Mouse (Mus musculus) liver, embryonic 14.5 days (tissue): Measurements from ENCODE around the gene Ralgds. TPM values are rescaled to one million over a fixed set of nuclear protein-coding genes. Genes with fewer than 3 reads are reported as not detected.

ENCODE experiments used
- ATAC-seq: fragments of 200-750 bp; cut with Nextera tagmentation; 2 replicates; pipeline ENCODE4 v1.8.0; 2017; ENCODE audit warnings: moderate number of reproducible peaks, mild to moderate bottlenecking, moderate library complexity; ENCODE audit not compliant: insufficient read depth
- DNase-seq, 3 experiments: peaks; one replicate each; pipeline ENCODE4 v3.0.0-alpha.2; 2012 to 2013; ENCODE audit warnings: low read depth in 3 of 3, low spot score in 3 of 3
- H3K27ac ChIP-seq: fragments of 300-500 bp; sonication (generic); 2 replicates; pipeline ENCODE4 v1.5.1; 2014; ENCODE audit warnings: moderate library complexity, mild to moderate bottlenecking, control low read depth, inconsistent platforms
- H3K27me3 ChIP-seq: fragments of 300-500 bp; sonication (generic); 2 replicates; pipeline ENCODE4 v1.6.1; 2014; ENCODE audit warnings: mild to moderate bottlenecking, low read length, moderate library complexity; ENCODE audit not compliant: control insufficient read depth, insufficient read depth
- H3K36me3 ChIP-seq: fragments of 300-500 bp; sonication (generic); replicated peaks from 2 replicates; pipeline ENCODE4 v1.6.1; 2014; ENCODE audit warnings: low read depth; ENCODE audit not compliant: control insufficient read depth, insufficient read depth
- H3K4me1 ChIP-seq, 2 experiments: fragments of 200-500 bp in 1 of 2; fragments of 300-500 bp in 1 of 2; sonication (generic) in 1 of 2; replicated peaks; 2 replicates each; pipeline ENCODE4 v1.6.1; 2012 to 2014; ENCODE audit warnings: antibody characterized with exemption in 1 of 2, inconsistent platforms in 1 of 2, low read length in 1 of 2; ENCODE audit not compliant: control insufficient read depth in 2 of 2, insufficient read depth in 2 of 2
- H3K4me2 ChIP-seq: fragments of 300-500 bp; sonication (generic); 2 replicates; pipeline ENCODE4 v1.6.1; 2014; ENCODE audit warnings: low read depth, mild to moderate bottlenecking, control low read depth, moderate library complexity
- H3K4me3 ChIP-seq, 2 experiments: fragments of 200-500 bp in 1 of 2; fragments of 300-500 bp in 1 of 2; sonication (generic) in 1 of 2; 2 replicates each; pipeline ENCODE4 v1.5.1; 2012 to 2014; ENCODE audit warnings: low read depth in 2 of 2, low read length in 2 of 2, mild to moderate bottlenecking in 2 of 2, control low read depth in 1 of 2, inconsistent platforms in 1 of 2, moderate library complexity in 1 of 2; ENCODE audit not compliant: insufficient read depth in 1 of 2
- H3K9ac ChIP-seq: fragments of 300-500 bp; sonication (generic); replicated peaks from 2 replicates; pipeline ENCODE4 v1.6.1; 2014; ENCODE audit warnings: mild to moderate bottlenecking, control low read depth, moderate library complexity
- H3K9me3 ChIP-seq: fragments of 300-500 bp; sonication (generic); 2 replicates; pipeline ENCODE4 v1.6.1; 2016; ENCODE audit warnings: low read length, mixed read lengths; ENCODE audit not compliant: control insufficient read depth
- CTCF ChIP-seq: IDR thresholded peaks from 2 replicates; pipeline ENCODE4 v1.5.1; 2016; ENCODE audit warnings: antibody characterized with exemption, low read depth, control low read depth
- EP300 ChIP-seq: IDR thresholded peaks from 2 replicates; pipeline ENCODE4 v1.6.1; 2016; ENCODE audit warnings: antibody characterized with exemption, low read depth
- WGBS: fragments of 180-500 bp; shearing (Covaris S2); extraction: QIAGEN DNeasy Blood & Tissue Kit; methylation state at CpG from one replicate; pipeline ENCODE4 v1.1.7; 2014; ENCODE audit not compliant: insufficient replicate concordance; 5-methylcytosine and 5-hydroxymethylcytosine counted together
- polyA plus RNA-seq, 2 experiments: library from polyadenylated mRNA; depleted of rRNA in 1 of 2; stranded (reverse) in 1 of 2; unstranded in 1 of 2; fragments of >200 nt; fragmentation: Nextera tagmentation in 1 of 2; extraction: Ambion mirVana in 1 of 2; gene quantifications; 2 replicates each; pipeline versions ENCODE4 v1.2.1 to v1.2.3; 2012 to 2014

The Ralgds gene
- polyA plus RNA-seq, 2 experiments = 1.5 to 2.1 TPM

GRCm38 (mm10) chr2:28585043-28585571 is 72.2 kb downstream of the Ralgds start:
- Histone ChIP-seq H3K36me3 (no peaks in the 10 kb centered on the region), H3K9ac (no peak overlapping the region), H3K4me2 (no peak overlapping the region), H3K4me1 (peaks cover 0 to 6% of the 10 kb centered on the region in 2 experiments; a peak in 2 of 4 replicates), H3K27me3 (no peaks in the 10 kb centered on the region), H3K4me3 (no peak overlapping the region), H3K9me3 (no peaks in the 10 kb centered on the region), H3K27ac (no peak overlapping the region)
- TF ChIP-seq EP300 (no peak), CTCF (peak; percentile 100)
- ATAC-seq (no peak), DNase-seq (peak; percentile 78 to 85 (median 79))
- 19% methylated on average over 6 of the region's 6 CpGs for WGBS

GRCm38 (mm10) chr2:28585730-28586129 is 72.8 kb downstream of the Ralgds start:
- no peaks in the 10 kb centered on the region for H3K36me3 ChIP-seq
- H3K4me1 ChIP-seq = peaks cover 0 to 6% of the 10 kb centered on the region in 2 experiments; a peak in 2 of 4 replicates
- no peaks in the 10 kb centered on the region for H3K27me3 ChIP-seq
- H3K27ac ChIP-seq = no peak overlapping the region
- DNase-seq (no peak), ATAC-seq (no peak)
- 30% methylated on average over 2 of the region's 2 CpGs for WGBS
- H3K9me3 ChIP-seq = no peaks in the 10 kb centered on the region
- no peak overlapping the region for H3K9ac ChIP-seq
- no peak overlapping the region for H3K4me3 ChIP-seq
- no peak overlapping the region for H3K4me2 ChIP-seq
- no peak for TF ChIP-seq EP300
- TF ChIP-seq CTCF = no peak

GRCm38 (mm10) chr2:28588574-28588973 is 75.6 kb downstream of the Ralgds start:
- Histone ChIP-seq H3K9ac (no peak overlapping the region), H3K27me3 (no peaks in the 10 kb centered on the region), H3K27ac (no peak overlapping the region), H3K4me1 (peaks cover 4 to 10% of the 10 kb centered on the region in 2 experiments; a peak in 3 of 4 replicates), H3K36me3 (no peaks in the 10 kb centered on the region), H3K9me3 (no peaks in the 10 kb centered on the region), H3K4me2 (no peak overlapping the region), H3K4me3 (no peak overlapping the region)
- TF ChIP-seq CTCF (no peak), EP300 (no peak)
- DNase-seq = no peak
- no peak for ATAC-seq
- 20% methylated on average over 1 of the region's 1 CpGs for WGBS

- H3K4me3 ChIP-seq = no peak overlapping the region
- WGBS = 22% methylated on average over 2 of the region's 2 CpGs
- DNase-seq (no peak), ATAC-seq (no peak)
- peaks cover 20 to 32% of the 10 kb centered on the region in 2 experiments for H3K4me1 ChIP-seq
- no peaks in the 10 kb centered on the region for H3K27me3 ChIP-seq
- H3K36me3 ChIP-seq = no peaks in the 10 kb centered on the region
- no peak overlapping the region for H3K9ac ChIP-seq
- H3K27ac ChIP-seq = no peak overlapping the region
- no peak overlapping the region for H3K4me2 ChIP-seq
- TF ChIP-seq EP300 (no peak), CTCF (no peak)
- no peaks in the 10 kb centered on the region for H3K9me3 ChIP-seq
These were observed 78.6 kb downstream of the Ralgds start for GRCm38 (mm10) chr2:28591479-28591878.

- no peaks in the 10 kb centered on the region for H3K27me3 ChIP-seq
- no peaks in the 10 kb centered on the region for H3K36me3 ChIP-seq
- H3K27ac ChIP-seq = no peak overlapping the region
- no peaks in the 10 kb centered on the region for H3K9me3 ChIP-seq
- no peak overlapping the region for H3K4me3 ChIP-seq
- TF ChIP-seq CTCF (peak; percentile 99), EP300 (peak; percentile 48; the same call in 1 of the 2 replicates)
- H3K4me2 ChIP-seq = peak overlapping the region; percentile 54
- no peak overlapping the region for H3K9ac ChIP-seq
- DNase-seq = no peak
- ATAC-seq = 0 out of 2 replicates have a peak, but pooled peaks have one; percentile 44
- 4% methylated on average over 15 of the region's 15 CpGs for WGBS
- peaks cover 33 to 45% of the 10 kb centered on the region in 2 experiments for H3K4me1 ChIP-seq
These were observed 79.9 kb downstream of the Ralgds start for GRCm38 (mm10) chr2:28592809-28593208.
